Mouse (Mus musculus): Measurements from ENCODE around the gene Gria3. TPM values are rescaled to one million over a fixed set of nuclear protein-coding genes. Genes with fewer than 3 reads are reported as not detected.

The Gria3 gene
- polyA plus RNA-seq, 2 experiments, result 5.4 to 10.5 TPM

DNA sequence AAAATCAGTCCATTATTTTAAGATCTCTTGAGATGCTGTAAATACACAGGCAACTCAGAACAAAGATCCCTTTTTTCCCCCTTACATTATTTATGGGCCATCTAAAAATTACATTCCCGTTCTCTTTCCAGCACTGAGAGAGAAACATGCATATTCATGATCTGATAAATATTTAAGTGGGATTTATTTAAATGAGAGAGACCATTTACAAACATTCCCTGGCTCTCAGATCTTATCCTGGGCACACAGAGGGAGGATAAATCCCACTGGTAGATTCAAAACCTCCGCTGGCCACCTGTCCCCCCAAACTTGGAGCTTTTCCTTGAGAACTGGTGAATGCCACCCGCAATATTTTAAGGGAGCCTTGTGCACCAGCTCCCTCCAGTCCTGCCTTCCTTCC lies 104.7 kb downstream of the Gria3 start:
- no peak for TF ChIP-seq POLR2A (IDR thresholded peaks at IDR 0.05; ENCODE audit: borderline replicate concordance, extremely low read depth, insufficient read depth, insufficient read length)

DNA sequence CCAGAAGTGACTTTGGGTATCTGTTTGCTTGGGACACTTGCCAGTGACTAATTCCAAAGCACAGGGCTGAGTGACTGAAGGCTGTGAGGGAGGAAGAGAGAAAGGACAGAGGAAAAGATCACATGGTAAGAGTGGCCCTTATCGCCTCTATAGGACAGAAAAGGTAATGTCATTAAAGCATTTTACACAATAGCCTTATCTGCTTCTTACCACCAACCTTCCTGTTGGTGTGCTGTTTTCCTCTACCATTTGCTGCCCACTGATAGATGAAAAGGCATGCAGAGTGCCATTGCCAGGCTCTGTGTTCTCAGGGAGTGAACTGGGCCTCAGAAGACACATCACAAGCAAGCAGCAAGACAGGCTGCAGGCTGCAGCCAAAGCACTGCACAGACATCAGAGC lies 107.3 kb downstream of the Gria3 start:
- no peak for TF ChIP-seq POLR2A (IDR thresholded peaks at IDR 0.05; ENCODE audit: borderline replicate concordance, extremely low read depth, insufficient read depth, insufficient read length)
- H3K27me3 ChIP-seq (ENCODE audit: control insufficient read depth, insufficient read depth, low read length), result no peaks in the 10 kb centered on the region
- H3K9me3 ChIP-seq (ENCODE audit: control insufficient read depth, low read length), result no peaks in the 10 kb centered on the region
- H3K27ac ChIP-seq (replicated peaks; ENCODE audit: low read depth, low read length), result no peak overlapping the region
- H3K9ac ChIP-seq (ENCODE audit: low read depth, low read length, severe bottlenecking), result no peak overlapping the region
- no peaks in the 10 kb centered on the region for H3K4me1 ChIP-seq (ENCODE audit: control insufficient read depth, insufficient read depth, low read length)
- no peak for ATAC-seq (ENCODE audit: low FRiP score, low read depth)
- H3K36me3 ChIP-seq (ENCODE audit: control insufficient read depth, insufficient read depth, low read length), result no peaks in the 10 kb centered on the region
- H3K4me2 ChIP-seq (replicated peaks; ENCODE audit: low read depth, low read length, severe bottlenecking), result no peak overlapping the region
- no peak overlapping the region for H3K4me3 ChIP-seq (replicated peaks; ENCODE audit: low read length)
- no peak for DNase-seq (ENCODE audit: low spot score)
- WGBS, result 65% methylated on average over 1 of the region's 1 CpGs

More for the DNA sequence above, 104.7 kb downstream of the Gria3 start:
- no peaks in the 10 kb centered on the region for H3K9me3 ChIP-seq (ENCODE audit: control insufficient read depth, low read length)
- H3K9ac ChIP-seq (ENCODE audit: low read depth, low read length, severe bottlenecking), result no peak overlapping the region
- H3K4me3 ChIP-seq (replicated peaks; ENCODE audit: low read length), result no peak overlapping the region
- no peak overlapping the region for H3K27ac ChIP-seq (replicated peaks; ENCODE audit: low read depth, low read length)
- H3K4me2 ChIP-seq (replicated peaks; ENCODE audit: low read depth, low read length, severe bottlenecking), result no peak overlapping the region
- no peaks in the 10 kb centered on the region for H3K27me3 ChIP-seq (ENCODE audit: control insufficient read depth, insufficient read depth, low read length)
- DNase-seq (ENCODE audit: low spot score), result no peak
- no peaks in the 10 kb centered on the region for H3K36me3 ChIP-seq (ENCODE audit: control insufficient read depth, insufficient read depth, low read length)
- whole genome bisulfite sequencing, result 66% methylated on average over 3 of the region's 3 CpGs
- ATAC-seq (ENCODE audit: low FRiP score, low read depth), result no peak
- no peaks in the 10 kb centered on the region for H3K4me1 ChIP-seq (ENCODE audit: control insufficient read depth, insufficient read depth, low read length)

DNA sequence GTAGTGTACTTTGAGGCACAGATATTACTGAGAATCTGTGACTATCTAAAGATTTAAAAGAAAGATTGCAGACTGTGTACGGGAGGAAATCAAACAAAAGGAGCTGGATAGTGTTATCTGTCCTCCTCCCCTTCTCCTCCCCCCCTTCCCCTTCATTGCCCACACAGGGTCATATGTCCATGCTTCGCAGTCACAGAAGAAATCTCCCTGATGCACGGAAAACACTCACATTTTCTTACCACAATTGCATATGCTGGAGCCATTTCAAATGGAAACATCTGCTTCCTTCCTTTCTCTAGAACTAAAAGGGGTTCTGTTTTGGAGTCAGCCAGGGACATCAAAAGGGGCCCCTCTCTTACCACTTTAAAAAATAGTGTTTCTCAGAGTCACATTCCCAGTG lies 114.3 kb downstream of the Gria3 start:
- DNase-seq (ENCODE audit: low spot score), result no peak
- WGBS, result 58% methylated on average over 3 of the region's 3 CpGs
- no peaks in the 10 kb centered on the region for H3K27me3 ChIP-seq (ENCODE audit: control insufficient read depth, insufficient read depth, low read length)
- no peak overlapping the region for H3K9ac ChIP-seq (ENCODE audit: low read depth, low read length, severe bottlenecking)
- no peak overlapping the region for H3K27ac ChIP-seq (replicated peaks; ENCODE audit: low read depth, low read length)
- no peaks in the 10 kb centered on the region for H3K4me1 ChIP-seq (ENCODE audit: control insufficient read depth, insufficient read depth, low read length)
- no peaks in the 10 kb centered on the region for H3K9me3 ChIP-seq (ENCODE audit: control insufficient read depth, low read length)
- H3K4me3 ChIP-seq (replicated peaks; ENCODE audit: low read length), result no peak overlapping the region
- H3K36me3 ChIP-seq (ENCODE audit: control insufficient read depth, insufficient read depth, low read length), result no peaks in the 10 kb centered on the region
- no peak for ATAC-seq (ENCODE audit: low FRiP score, low read depth)
- TF ChIP-seq POLR2A (IDR thresholded peaks at IDR 0.05; ENCODE audit: borderline replicate concordance, extremely low read depth, insufficient read depth, insufficient read length), result no peak
- H3K4me2 ChIP-seq (replicated peaks; ENCODE audit: low read depth, low read length, severe bottlenecking), result no peak overlapping the region

DNA sequence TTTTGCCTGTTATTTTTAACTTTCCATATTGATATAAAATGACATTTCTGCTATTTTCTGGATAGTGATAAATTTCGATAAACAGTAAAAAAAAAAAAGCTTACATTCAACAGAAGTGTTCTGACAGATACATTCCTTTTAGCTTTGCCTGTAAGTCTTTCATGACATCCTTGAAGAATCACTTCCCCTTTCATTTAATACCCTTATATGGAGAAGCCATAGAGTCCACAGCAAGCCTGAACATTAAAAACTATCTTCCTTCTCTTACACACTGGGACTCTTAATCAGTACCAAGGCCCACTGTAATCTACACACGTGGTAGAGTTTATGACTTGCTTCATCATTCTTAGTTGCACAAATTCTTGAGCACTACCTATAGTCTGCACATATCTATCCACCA lies 131.9 kb downstream of the Gria3 start:
- H3K4me2 ChIP-seq (replicated peaks; ENCODE audit: low read depth, low read length, severe bottlenecking), result no peak overlapping the region
- no peaks in the 10 kb centered on the region for H3K9me3 ChIP-seq (ENCODE audit: control insufficient read depth, low read length)
- no peak for TF ChIP-seq POLR2A (IDR thresholded peaks at IDR 0.05; ENCODE audit: borderline replicate concordance, extremely low read depth, insufficient read depth, insufficient read length)
- no peak overlapping the region for H3K9ac ChIP-seq (ENCODE audit: low read depth, low read length, severe bottlenecking)
- no peak overlapping the region for H3K27ac ChIP-seq (replicated peaks; ENCODE audit: low read depth, low read length)
- H3K27me3 ChIP-seq (ENCODE audit: control insufficient read depth, insufficient read depth, low read length), result no peaks in the 10 kb centered on the region
- no peaks in the 10 kb centered on the region for H3K4me1 ChIP-seq (ENCODE audit: control insufficient read depth, insufficient read depth, low read length)
- DNase-seq (ENCODE audit: low spot score), result no peak
- H3K36me3 ChIP-seq (ENCODE audit: control insufficient read depth, insufficient read depth, low read length), result no peaks in the 10 kb centered on the region
- no peak for ATAC-seq (ENCODE audit: low FRiP score, low read depth)
- 62% methylated on average over 2 of the region's 2 CpGs for WGBS
- no peak overlapping the region for H3K4me3 ChIP-seq (replicated peaks; ENCODE audit: low read length)

DNA sequence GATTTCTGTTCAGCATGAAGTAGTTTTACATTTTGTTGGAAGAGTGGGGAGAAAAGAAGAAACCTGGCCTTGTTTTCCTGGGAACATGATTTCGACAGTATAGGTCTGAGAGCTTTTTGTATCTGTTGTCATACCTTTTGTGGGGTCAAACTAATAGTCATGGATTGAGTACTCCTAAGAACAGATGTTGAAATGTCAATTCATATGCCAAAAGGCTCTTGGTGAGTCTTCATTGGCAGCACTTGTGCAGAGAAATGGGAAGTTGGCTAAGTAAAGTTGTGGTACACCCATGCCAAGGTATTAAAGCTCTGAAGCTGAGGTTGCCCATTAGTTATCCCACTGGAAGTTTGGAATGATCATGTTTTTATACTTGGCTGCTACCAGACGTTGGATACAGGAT lies 135.2 kb downstream of the Gria3 start:
- H3K4me1 ChIP-seq (ENCODE audit: control insufficient read depth, insufficient read depth, low read length), result no peaks in the 10 kb centered on the region
- H3K4me2 ChIP-seq (replicated peaks; ENCODE audit: low read depth, low read length, severe bottlenecking), result no peak overlapping the region
- TF ChIP-seq POLR2A (IDR thresholded peaks at IDR 0.05; ENCODE audit: borderline replicate concordance, extremely low read depth, insufficient read depth, insufficient read length), result no peak

More for the DNA sequence above, 135.2 kb downstream of the Gria3 start:
- H3K27ac ChIP-seq (replicated peaks; ENCODE audit: low read depth, low read length), result no peak overlapping the region
- no peaks in the 10 kb centered on the region for H3K36me3 ChIP-seq (ENCODE audit: control insufficient read depth, insufficient read depth, low read length)
- 80% methylated on average over 2 of the region's 2 CpGs for WGBS
- H3K9me3 ChIP-seq (ENCODE audit: control insufficient read depth, low read length), result no peaks in the 10 kb centered on the region
- no peaks in the 10 kb centered on the region for H3K27me3 ChIP-seq (ENCODE audit: control insufficient read depth, insufficient read depth, low read length)
- no peak overlapping the region for H3K4me3 ChIP-seq (replicated peaks; ENCODE audit: low read length)
- ATAC-seq (ENCODE audit: low FRiP score, low read depth) (no peak), DNase-seq (ENCODE audit: low spot score) (no peak)
- no peak overlapping the region for H3K9ac ChIP-seq (ENCODE audit: low read depth, low read length, severe bottlenecking)
